Mouse (Mus musculus) megakaryocyte-erythroid progenitor cell, adult 5 weeks (primary cell): ENCODE measurements around the gene Camkmt. TPM values are rescaled to one million over a fixed set of nuclear protein-coding genes. Genes with fewer than 3 reads are reported as not detected.

ENCODE experiments used
- polyA plus RNA-seq: library from polyadenylated mRNA; stranded (reverse); fragments of >175 nt; gene quantifications from 2 replicates; pipeline ENCODE4 v1.2.3, GENCODE M21; 2012

Gene Camkmt
- polyA plus RNA-seq = 3.1 and 3.4 TPM in 2 replicates

DNA sequence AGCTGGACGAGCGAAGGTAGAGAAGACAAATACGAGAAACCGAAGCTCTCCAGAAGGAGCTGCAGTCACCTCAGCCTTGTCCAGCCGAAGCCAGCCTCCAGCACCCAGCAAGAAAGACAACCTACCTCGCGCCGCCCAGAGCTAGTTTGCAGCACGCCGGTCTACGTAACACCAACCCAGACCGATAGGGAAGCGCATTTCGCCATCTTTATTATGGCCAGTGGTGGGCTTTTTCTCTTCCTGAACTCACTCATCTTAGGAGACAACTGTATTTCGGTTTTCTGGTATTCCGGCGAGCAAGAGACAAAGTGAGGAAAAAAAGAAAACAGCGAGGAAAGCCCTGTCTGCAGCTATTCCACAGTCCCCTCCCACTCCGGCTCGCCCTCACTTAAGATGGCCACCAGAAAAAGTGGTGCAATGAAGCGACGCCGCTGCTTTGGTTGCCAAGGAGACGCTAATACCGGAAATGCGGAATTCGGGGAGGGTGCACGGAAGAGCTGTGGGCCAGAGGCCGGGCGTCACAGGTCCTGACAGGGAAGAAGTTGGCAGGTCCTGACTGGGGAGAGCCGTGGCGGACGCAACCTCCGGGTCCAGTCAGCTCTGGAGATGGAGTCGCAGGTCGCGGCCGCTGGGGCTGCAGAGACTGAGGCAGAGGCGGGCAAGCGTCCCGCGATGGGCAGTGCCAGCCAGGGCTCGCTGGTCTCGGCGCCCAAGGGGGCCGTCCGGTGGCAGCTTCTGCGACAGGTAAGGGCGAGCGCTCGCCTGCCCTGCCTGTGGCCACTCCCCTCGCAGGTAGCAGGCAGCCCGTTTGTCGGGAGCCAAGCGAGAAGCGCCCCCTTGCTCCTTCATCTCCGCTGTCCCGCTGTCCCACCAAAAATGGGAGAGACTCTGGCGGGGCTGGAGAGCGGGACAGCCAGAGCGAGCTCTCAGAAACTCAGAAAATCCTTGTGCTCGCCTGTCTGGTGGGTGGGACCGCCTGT lies at the start of gene Camkmt, which contains the start of gene Prepl:
Camkmt (plus strand) TSS at position 433 of the 980 bp plus-strand sequence.
Prepl (minus strand) TSS at position 122 of the 980 bp plus-strand sequence.

Other genes starting within 250 kb of the Camkmt start
- 17.3 and 21.1 TPM in 2 replicates for gene Ppm1b, start 133.8 kb upstream of the Camkmt start, polyA plus RNA-seq
- gene Slc3a1, start 62.2 kb upstream of the Camkmt start, polyA plus RNA-seq = not detected in 2 replicates
- gene Prepl, start 311 bp upstream of the Camkmt start, polyA plus RNA-seq = 1.1 and 1.3 TPM in 2 replicates